Mouse (Mus musculus) lung, postnatal 14 days (tissue): ENCODE measurements at regions not wholly inside any gene's neighbourhood (a gene's known extent, or its start where the extent isn't known, plus 50 kb on each side); places are given as distances from the start of the nearest gene placed in this dataset.

Source experiments
- DNase-seq: peaks from one replicate; pipeline ENCODE4 v3.0.0; 2021

GRCm38 (mm10) chr1:77093551-77093950 lies 421.3 kb downstream of the Epha4 start:
- DNase-seq = no peak

GRCm38 (mm10) chr1:77101726-77102272 lies 413.1 kb downstream of the Epha4 start:
- no peak for DNase-seq

- no peak for DNase-seq
Measured at GRCm38 (mm10) chr1:77102421-77103133, 412.3 kb downstream of the Epha4 start.

- DNase-seq = no peak
Measured at GRCm38 (mm10) chr1:77109861-77110785, 404.8 kb downstream of the Epha4 start.

GRCm38 (mm10) chr1:77128411-77128810 lies 386.5 kb downstream of the Epha4 start:
- DNase-seq = no peak

- DNase-seq = no peak
Measured at GRCm38 (mm10) chr1:77137663-77138062, 377.2 kb downstream of the Epha4 start.

- peak; percentile 2 for DNase-seq
Measured at GRCm38 (mm10) chr1:77140906-77141305, 374.0 kb downstream of the Epha4 start.

GRCm38 (mm10) chr1:77148052-77148451 lies 366.8 kb downstream of the Epha4 start:
- DNase-seq = no peak

GRCm38 (mm10) chr1:77168316-77168715 lies 346.6 kb downstream of the Epha4 start:
- DNase-seq = no peak

GRCm38 (mm10) chr1:77172463-77172862 lies 342.4 kb downstream of the Epha4 start:
- DNase-seq = no peak

GRCm38 (mm10) chr1:77174801-77175200 lies 340.1 kb downstream of the Epha4 start:
- DNase-seq = no peak

- no peak for DNase-seq
Measured at GRCm38 (mm10) chr1:77175214-77175613, 339.7 kb downstream of the Epha4 start.

- DNase-seq = no peak
Measured at GRCm38 (mm10) chr1:77176516-77176915, 338.4 kb downstream of the Epha4 start.

GRCm38 (mm10) chr1:77183965-77184364 lies 330.9 kb downstream of the Epha4 start:
- DNase-seq = no peak

GRCm38 (mm10) chr1:77190141-77190540 lies 324.7 kb downstream of the Epha4 start:
- no peak for DNase-seq

GRCm38 (mm10) chr1:77201321-77201917 lies 313.5 kb downstream of the Epha4 start:
- no peak for DNase-seq

- no peak for DNase-seq
Measured at GRCm38 (mm10) chr1:77202948-77203347, 311.9 kb downstream of the Epha4 start.

- DNase-seq = no peak
Measured at GRCm38 (mm10) chr1:77206535-77206934, 308.4 kb downstream of the Epha4 start.

GRCm38 (mm10) chr1:77209395-77209794 lies 305.5 kb downstream of the Epha4 start:
- DNase-seq = no peak

GRCm38 (mm10) chr1:77213462-77214098 lies 301.3 kb downstream of the Epha4 start:
- DNase-seq = peak; percentile 29

- DNase-seq = no peak
Measured at GRCm38 (mm10) chr1:77219488-77220321, 295.2 kb downstream of the Epha4 start.

- DNase-seq = no peak
Measured at GRCm38 (mm10) chr1:77220322-77220590, 294.6 kb downstream of the Epha4 start.
